Mouse (Mus musculus): Measurements from ENCODE around the gene Tspan5. TPM values are rescaled to one million over a fixed set of nuclear protein-coding genes. Genes with fewer than 3 reads are reported as not detected.

The Tspan5 gene
- total RNA-seq, 1 experiment from 2014 or later: 34.0 TPM

DNA sequence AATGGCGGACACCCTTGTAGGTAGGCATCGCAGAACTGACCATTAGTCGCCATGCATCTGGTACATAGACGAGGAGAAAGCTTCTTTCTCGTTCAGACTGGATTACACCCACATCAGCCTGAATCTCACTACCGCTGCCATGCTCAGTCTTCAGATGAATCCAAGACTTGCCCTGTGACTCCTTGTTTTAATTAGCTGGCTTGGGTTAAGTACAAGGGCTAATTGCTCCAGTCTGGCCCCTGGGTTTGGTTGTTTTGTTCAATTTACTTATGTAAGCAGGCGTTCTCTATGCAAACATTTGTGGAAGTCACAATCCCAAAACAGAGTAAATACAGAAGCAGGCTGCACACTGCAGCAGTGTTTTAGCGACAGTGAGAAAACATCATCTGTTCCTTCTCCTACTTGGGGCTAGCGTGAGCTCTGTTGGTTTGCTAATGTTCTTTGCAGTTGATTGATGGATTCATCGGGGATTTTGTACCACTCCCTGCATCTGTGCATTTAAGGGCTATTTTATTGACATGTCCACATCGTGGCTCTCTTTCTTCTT lies 107.8 kb downstream of the Tspan5 start:
- ATAC-seq (replicated peaks in 1 of 2; ENCODE audit: insufficient read depth in 1 of 2, low FRiP score in 2 of 2, low TSS enrichment in 1 of 2, low read depth in 1 of 2, poor library complexity in 2 of 2, severe bottlenecking in 2 of 2): no peak

DNA sequence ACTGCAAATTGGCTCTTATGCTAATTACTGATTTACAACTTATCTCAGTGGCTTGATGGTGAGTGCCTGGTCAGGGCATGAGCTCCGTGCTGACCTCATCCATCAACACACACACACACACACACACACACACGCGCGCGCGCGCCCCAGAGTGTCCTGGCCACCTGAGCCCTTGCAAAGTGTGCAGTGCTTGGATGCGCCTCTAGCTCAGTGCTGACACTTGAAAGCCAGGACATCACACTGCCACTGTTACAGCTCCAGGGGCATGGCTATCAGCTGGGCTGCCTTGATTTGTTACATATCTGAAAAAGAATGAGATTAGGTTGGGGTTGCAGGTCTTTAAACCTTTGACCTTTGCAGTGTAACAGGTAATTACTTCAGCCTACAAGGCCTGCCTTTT lies 109.9 kb downstream of the Tspan5 start:
- ATAC-seq (replicated peaks in 1 of 2; ENCODE audit: insufficient read depth in 1 of 2, low FRiP score in 2 of 2, low TSS enrichment in 1 of 2, low read depth in 1 of 2, poor library complexity in 2 of 2, severe bottlenecking in 2 of 2): no peak

- ATAC-seq (replicated peaks in 1 of 2; ENCODE audit: insufficient read depth in 1 of 2, low FRiP score in 2 of 2, low TSS enrichment in 1 of 2, low read depth in 1 of 2, poor library complexity in 2 of 2, severe bottlenecking in 2 of 2): no peak
Observed at GRCm38 (mm10) chr3:138852982-138853689, 111.1 kb downstream of the Tspan5 start.

DNA sequence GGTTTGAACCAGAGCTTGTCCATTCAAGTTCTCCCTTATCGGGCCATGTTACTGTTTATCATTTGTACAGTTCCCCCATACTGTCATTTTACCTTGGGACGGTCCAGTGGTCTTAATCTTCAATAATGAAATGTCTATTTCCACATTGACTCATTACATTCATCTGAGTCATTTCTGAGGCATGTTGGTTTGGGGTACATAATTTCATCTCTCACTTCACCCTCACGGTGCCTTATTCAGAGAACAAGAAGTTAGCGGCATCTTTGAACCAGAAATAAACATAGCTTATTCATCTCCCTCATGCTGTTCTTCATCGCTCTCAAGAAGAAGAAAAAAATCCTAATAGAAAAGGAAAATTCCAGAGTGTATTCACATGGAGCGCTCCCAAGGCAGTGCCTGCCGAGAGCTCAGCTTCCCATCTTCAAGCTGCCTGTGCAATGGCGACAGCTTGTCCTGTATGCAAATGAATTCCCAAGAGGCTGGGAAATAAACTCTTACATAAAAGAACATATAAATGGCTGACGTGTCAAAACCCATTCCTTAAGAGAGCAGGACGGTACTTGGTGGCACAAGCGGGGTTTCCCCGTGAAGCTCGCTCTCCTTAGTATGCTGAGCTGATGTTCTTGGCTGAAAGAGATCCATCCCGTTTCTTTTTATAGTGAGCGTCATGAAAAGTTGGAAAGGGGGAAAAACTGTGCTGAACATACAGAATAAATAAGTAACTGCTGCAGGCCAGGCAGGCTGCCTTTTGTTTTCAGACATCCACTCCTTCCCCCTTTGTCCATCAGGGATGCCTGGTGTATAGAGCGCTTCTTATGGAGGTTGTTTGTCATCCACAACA lies 112.2 kb downstream of the Tspan5 start:
- no peak for ATAC-seq (replicated peaks in 1 of 2; ENCODE audit: insufficient read depth in 1 of 2, low FRiP score in 2 of 2, low TSS enrichment in 1 of 2, low read depth in 1 of 2, poor library complexity in 2 of 2, severe bottlenecking in 2 of 2)

- no peak for ATAC-seq (replicated peaks in 1 of 2; ENCODE audit: insufficient read depth in 1 of 2, low FRiP score in 2 of 2, low TSS enrichment in 1 of 2, low read depth in 1 of 2, poor library complexity in 2 of 2, severe bottlenecking in 2 of 2)
Observed at GRCm38 (mm10) chr3:138855387-138855786, 113.4 kb downstream of the Tspan5 start.

DNA sequence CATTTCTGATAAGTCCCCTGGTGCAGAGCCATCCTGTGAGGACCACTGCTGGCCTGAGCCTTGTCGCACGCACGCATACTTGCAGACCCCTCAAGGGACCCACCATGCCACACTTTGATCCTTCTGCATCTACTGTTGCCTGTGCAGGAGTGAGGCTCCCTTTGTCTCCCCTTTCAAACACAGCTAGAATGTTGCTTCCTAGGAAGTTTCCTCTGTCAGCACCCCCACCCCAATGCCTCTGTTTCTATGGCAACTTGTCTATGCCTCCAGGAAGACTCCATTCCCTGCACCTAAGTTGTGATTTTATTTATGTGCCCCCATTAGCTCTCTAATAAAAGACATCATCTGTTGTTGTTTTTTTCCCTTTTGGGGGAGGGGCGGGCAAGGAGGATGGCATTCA lies 115.0 kb downstream of the Tspan5 start:
- no peak for ATAC-seq (replicated peaks in 1 of 2; ENCODE audit: insufficient read depth in 1 of 2, low FRiP score in 2 of 2, low TSS enrichment in 1 of 2, low read depth in 1 of 2, poor library complexity in 2 of 2, severe bottlenecking in 2 of 2)

DNA sequence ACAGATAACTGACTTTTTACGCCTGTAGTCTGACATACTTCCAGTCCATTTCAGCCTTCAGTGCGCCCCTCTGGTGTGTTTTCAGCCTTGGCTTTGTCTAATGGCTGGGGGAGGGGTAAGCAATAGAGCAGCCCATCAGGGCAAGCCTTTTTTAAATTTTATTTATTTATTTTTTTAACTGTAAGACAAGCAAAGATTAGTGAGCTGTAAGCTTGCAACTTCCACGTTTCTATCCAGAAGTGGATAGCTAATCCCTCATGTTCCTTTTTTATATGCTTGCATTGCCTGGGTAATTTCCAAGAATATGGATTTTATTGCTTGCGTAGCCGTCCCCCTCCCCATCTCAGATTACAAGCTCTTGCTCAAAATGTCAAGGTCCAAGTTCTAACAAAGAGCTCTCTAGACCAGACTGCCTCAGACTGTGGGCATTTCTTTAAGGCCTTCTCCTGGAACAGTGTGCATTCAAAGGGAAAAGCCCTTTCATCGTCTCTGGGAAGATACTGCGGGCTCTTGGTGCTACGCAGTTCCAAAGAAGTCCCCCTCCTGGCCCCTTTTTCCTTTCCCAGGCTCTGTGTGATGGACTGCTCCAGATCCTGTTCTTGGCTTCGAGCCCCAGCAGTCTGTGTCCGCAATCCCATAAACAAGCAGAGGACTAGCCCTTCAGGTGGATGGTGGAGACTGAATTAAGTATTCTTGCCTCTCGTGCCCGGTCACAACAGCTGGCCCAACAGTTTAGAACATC lies 116.0 kb downstream of the Tspan5 start:
- ATAC-seq (replicated peaks in 1 of 2; ENCODE audit: insufficient read depth in 1 of 2, low FRiP score in 2 of 2, low TSS enrichment in 1 of 2, low read depth in 1 of 2, poor library complexity in 2 of 2, severe bottlenecking in 2 of 2): no peak

DNA sequence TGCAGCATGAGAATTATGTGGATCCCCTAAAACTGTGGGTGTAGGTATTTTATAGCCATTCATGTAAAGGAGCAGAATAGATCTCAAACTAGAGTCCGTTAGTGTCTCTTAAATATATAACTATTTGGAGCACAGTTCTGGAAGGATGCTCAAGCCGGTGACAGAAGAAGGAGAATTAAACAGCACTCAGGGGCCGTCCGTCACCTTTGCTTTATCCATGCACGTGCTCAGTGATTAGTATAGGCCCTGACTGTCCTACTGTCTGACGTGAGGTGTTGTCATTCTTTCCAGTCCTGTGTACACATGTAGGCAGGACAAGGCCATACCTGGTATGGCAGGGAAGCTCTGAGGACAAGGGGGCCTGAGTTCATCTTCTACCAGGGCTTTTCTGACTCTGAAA lies 116.7 kb downstream of the Tspan5 start:
- no peak for ATAC-seq (replicated peaks in 1 of 2; ENCODE audit: insufficient read depth in 1 of 2, low FRiP score in 2 of 2, low TSS enrichment in 1 of 2, low read depth in 1 of 2, poor library complexity in 2 of 2, severe bottlenecking in 2 of 2)

DNA sequence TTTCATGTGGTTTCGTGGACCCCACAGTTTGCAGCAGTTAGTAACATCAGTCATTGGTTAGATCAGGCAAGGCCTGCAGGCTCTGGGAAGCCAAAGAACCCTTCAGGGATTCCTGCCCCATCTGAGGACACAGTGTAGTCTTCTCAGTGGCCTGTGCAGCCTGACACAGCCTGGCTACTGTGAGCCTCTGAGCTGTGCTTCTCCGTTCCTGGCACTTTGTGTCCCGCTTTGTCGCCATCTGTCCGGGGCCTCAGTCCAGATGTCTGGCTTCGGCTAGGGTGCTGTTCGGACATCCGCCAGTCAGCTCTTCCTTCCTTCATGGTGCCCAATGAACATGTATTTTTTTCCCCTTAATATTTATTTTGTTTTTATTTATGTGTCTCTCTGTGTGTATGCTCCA lies 117.2 kb downstream of the Tspan5 start:
- no peak for ATAC-seq (replicated peaks in 1 of 2; ENCODE audit: insufficient read depth in 1 of 2, low FRiP score in 2 of 2, low TSS enrichment in 1 of 2, low read depth in 1 of 2, poor library complexity in 2 of 2, severe bottlenecking in 2 of 2)

DNA sequence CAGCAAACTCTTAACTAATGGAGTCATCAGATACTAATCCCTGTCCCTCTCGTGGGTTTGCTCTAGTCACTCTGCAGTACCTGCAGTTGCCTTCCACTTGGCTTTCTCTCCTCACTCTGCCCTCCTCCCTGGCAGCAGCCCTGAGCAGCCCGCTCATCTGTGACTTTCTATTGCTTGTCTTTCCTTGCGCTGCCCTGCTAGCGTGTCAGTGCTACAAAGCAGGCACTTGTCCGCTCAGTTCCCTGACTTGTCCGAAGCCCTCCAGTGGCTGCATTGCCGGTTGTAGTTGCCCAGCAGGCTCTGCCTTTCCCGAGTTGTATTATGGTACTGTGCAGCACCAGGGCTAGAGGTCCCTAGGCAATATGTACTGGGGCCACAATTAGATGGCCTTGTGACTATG lies 117.7 kb downstream of the Tspan5 start:
- no peak for ATAC-seq (replicated peaks in 1 of 2; ENCODE audit: insufficient read depth in 1 of 2, low FRiP score in 2 of 2, low TSS enrichment in 1 of 2, low read depth in 1 of 2, poor library complexity in 2 of 2, severe bottlenecking in 2 of 2)

DNA sequence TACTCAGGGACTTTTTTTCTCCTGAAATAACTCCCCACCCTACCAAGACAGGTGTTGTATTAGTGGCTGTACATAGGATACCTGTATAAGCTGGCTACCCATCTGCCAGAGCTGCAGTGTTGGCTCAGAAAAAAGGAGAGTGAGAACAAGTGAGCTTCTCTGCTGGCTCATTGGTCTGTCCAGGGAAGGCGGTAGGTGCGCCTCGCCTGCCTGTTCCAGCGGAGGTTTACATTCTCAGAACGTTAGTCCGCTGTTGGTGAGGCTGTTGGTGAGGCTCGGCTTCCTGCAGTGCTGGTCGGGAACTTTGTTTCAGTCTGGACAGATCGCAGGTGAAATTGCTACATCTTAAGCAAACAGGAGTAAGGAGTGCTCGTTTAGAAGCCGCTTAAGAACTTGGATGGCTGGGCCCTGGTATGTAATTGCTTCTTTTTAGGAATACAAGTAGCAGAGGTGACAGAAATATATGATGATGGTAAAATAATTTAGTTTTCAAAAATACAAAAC lies 118.3 kb downstream of the Tspan5 start:
- ATAC-seq (replicated peaks in 1 of 2; ENCODE audit: insufficient read depth in 1 of 2, low FRiP score in 2 of 2, low TSS enrichment in 1 of 2, low read depth in 1 of 2, poor library complexity in 2 of 2, severe bottlenecking in 2 of 2): no peak

GRCm38 (mm10) chr3:138861032-138861431 lies 119.0 kb downstream of the Tspan5 start:
- ATAC-seq (replicated peaks in 1 of 2; ENCODE audit: insufficient read depth in 1 of 2, low FRiP score in 2 of 2, low TSS enrichment in 1 of 2, low read depth in 1 of 2, poor library complexity in 2 of 2, severe bottlenecking in 2 of 2): no peak

DNA sequence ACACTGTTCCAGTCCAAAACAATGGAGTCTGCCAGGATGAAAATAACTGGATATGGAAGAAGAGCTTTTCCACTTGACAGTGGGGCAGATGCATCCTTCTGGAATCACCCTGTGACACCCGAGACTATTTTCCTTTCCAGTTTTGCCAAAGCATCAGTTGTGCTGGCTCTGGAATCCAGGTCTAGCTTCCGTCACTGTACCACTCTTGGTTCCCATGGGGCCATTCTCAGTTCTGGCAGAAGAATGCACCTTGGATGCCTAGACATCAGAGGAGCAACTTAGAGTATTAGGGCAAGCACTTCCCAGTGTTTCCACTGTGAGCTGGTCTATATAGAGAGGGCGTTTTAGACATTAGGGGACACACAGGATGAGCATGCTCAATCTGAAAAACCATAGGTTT lies 119.6 kb downstream of the Tspan5 start:
- no peak for ATAC-seq (replicated peaks in 1 of 2; ENCODE audit: insufficient read depth in 1 of 2, low FRiP score in 2 of 2, low TSS enrichment in 1 of 2, low read depth in 1 of 2, poor library complexity in 2 of 2, severe bottlenecking in 2 of 2)

DNA sequence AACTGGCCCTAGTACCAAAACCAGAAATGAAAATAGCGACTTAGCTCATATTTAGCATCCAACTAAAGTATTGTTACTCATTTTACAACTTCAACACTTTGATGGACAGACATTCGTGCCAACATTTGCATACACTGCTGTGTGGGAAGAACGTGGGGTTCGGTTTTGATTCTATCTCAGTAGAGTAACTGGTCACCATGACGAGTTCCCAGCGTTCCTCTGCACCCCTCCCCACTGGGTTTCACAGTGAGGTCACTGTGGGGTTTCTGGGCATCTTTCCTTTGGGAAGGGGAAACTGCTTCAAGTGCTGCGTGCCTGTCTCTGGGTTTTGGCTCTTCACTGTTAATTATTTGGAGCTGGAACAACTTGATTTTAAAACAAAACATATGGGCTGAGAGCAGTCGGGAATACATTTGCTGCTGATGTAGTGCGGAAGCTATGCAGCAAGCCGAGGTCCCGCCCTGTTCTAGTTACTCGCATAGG lies 122.2 kb downstream of the Tspan5 start:
- ATAC-seq (replicated peaks in 1 of 2; ENCODE audit: insufficient read depth in 1 of 2, low FRiP score in 2 of 2, low TSS enrichment in 1 of 2, low read depth in 1 of 2, poor library complexity in 2 of 2, severe bottlenecking in 2 of 2): no peak

DNA sequence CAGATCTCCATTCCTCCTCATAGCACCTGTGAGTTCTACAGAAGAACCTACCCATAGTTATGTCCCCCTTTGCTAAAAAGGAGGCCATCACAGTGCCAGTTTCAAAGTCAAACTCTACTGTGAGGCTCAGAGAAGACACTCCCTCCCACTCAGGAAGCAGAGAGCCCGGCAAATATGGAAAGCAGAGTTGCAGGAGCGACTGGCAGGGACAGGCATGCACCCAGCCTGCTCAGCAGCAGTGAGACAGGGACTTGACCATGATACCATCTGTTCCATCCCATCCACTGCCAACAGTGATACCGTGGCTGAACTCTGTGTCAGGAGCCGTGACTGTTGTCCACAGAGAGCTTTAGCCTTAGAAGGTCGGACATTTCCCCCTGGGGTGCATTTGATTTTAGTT lies 123.3 kb downstream of the Tspan5 start:
- ATAC-seq (replicated peaks in 1 of 2; ENCODE audit: insufficient read depth in 1 of 2, low FRiP score in 2 of 2, low TSS enrichment in 1 of 2, low read depth in 1 of 2, poor library complexity in 2 of 2, severe bottlenecking in 2 of 2): no peak

DNA sequence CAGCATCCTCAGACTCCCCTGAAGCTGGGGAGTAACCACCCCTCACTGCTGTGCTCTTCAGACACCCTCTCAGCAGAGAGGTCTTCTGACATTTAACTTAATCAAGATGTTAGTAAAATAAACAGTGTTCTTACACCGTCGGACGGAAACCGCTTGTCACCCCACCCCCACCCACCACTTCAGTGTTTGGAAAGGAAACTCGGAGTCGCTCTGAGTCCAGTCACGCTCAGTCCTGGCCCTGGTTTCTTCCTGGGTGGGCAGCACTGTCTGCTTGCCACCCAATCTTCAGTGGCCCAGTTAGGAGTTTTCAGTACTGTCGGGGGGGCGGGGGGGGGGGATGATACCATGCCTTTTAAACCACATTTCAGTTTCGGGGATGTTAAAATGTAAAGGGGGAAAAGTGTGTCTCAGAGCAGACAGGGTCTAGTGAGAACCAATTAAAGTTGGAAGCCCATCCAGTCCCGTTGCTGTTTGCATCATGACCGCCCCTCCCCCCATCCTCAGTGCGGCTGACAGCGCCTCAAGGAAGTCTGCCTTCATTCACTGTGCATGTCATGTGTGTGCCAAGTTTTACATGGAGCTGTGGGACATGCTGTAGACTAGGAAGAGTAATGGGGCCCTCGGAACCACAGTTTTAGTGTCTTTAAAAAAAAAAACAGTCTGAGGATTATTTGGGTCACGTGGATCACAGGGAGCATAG lies 125.3 kb downstream of the Tspan5 start:
- ATAC-seq (replicated peaks in 1 of 2; ENCODE audit: insufficient read depth in 1 of 2, low FRiP score in 2 of 2, low TSS enrichment in 1 of 2, low read depth in 1 of 2, poor library complexity in 2 of 2, severe bottlenecking in 2 of 2): no peak

DNA sequence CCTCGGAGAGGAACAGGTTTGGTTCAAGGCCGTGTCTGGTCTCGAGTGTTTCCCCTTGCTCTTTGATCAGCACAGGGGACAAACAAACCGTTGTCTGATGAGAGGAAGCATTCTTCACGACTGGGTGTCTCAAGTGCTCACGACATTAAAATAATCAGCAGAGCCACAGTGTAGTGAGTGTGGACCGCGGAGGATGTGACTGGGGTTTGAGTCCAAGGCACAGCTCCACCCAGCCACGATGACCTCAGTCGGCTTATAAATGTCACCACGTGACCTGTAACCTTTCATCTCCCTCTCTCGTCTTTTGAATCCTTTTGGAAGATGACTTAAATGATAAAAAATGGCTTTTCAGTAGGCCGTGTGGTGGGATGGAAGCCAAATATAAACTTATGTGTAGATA lies 126.4 kb downstream of the Tspan5 start:
- no peak for ATAC-seq (replicated peaks in 1 of 2; ENCODE audit: insufficient read depth in 1 of 2, low FRiP score in 2 of 2, low TSS enrichment in 1 of 2, low read depth in 1 of 2, poor library complexity in 2 of 2, severe bottlenecking in 2 of 2)
